Mouse (Mus musculus) R1 (cell line): Measurements from ENCODE around the gene Nhej1.

ENCODE experiments used
- DNase-seq: peaks from one replicate; pipeline ENCODE4 v3.0.0-alpha.2; 2018; ENCODE audit warnings: low read depth, low spot score

Gene Nhej1

GRCm38 (mm10) chr1:74936221-74936830 lies 188.7 kb downstream of the Nhej1 start:
- DNase-seq = no peak

- DNase-seq = peak; percentile 74
These were observed 189.6 kb downstream of the Nhej1 start, which contains the start of gene Cfap65 for GRCm38 (mm10) chr1:74935402-74935801. TSS of gene Cfap65 (minus strand) at chr1:74935599.

DNA sequence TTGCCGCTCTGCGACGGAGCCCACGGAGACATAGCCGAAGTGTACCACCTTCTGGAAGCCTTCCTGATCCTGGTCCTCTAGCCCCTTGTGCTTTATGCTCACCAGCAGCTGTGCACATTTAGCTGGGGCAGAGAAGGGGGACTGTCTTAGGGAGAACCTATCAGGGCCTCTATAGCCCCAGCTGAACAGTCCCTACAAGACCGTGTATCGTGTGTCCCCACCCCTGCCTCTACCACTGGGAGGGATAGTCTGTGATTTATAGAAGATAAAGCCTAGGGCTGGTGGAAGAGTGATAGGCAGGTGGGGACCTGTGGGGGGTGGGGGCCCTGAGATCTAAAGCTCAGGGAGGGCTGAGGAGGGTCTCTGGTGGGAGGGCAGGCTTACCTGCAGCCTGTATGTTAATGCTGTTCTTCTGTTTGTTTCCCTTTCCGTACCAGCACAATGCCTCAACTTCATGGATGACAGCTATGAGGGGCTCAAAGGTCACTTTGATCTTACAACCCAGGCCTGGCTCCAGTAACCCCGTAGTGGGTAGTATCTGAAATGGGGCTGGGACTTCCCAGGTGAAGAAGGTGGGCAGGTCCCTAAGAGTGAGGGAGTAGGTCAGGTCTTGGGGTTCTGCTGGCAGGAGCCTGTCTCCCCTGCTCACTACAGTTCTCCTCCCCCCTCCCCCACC lies 197.2 kb downstream of the Nhej1 start:
- no peak for DNase-seq

GRCm38 (mm10) chr1:74926721-74927120 lies 198.3 kb downstream of the Nhej1 start:
- peak; percentile 39 for DNase-seq

- no peak for DNase-seq
These were observed 200.5 kb downstream of the Nhej1 start for GRCm38 (mm10) chr1:74924464-74924863.
